Mouse (Mus musculus): ENCODE measurements around the gene Zfp239.

DNA sequence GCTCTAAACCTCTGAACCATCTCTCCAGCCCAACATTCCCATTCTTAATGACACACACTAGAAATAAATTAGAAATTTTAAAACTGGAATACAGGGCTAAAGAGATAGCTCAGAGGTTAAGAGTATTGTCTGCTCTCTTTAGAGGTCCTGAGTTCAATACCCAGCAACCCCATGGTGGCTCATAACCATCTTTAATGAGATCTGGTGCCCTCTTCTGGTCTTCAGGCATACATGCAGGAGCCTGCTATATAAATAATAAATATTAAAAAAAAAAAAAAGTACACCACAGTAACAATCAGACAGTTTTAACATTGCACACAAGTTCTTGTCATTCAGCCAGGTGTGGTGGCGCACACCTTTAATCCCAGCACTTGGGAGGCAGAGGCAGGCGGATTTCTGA is 14.1 kb upstream of the Zfp239 start:
- TF ChIP-seq CTCF (IDR thresholded peaks at IDR 0.05; ENCODE audit: borderline replicate concordance, extremely low read depth, insufficient read depth, insufficient read length), result no peak
- no peak for TF ChIP-seq POLR2A (IDR thresholded peaks at IDR 0.05; ENCODE audit: borderline replicate concordance, extremely low read depth, insufficient read depth, insufficient read length, poor library complexity, severe bottlenecking)

Data from brain, embryonic 14.5 days (tissue).